Mouse (Mus musculus) lung, postnatal 0 days (tissue): Measurements from ENCODE around the gene Hoxa5.

Source experiments
- CTCF ChIP-seq: IDR thresholded peaks from 2 replicates; pipeline ENCODE4 v1.5.1; 2016; ENCODE audit warnings: antibody characterized with exemption, mild to moderate bottlenecking
- EP300 ChIP-seq: IDR thresholded peaks from 2 replicates; pipeline ENCODE4 v1.6.1; 2016; ENCODE audit warnings: antibody characterized with exemption, mild to moderate bottlenecking, control low read depth

DNA sequence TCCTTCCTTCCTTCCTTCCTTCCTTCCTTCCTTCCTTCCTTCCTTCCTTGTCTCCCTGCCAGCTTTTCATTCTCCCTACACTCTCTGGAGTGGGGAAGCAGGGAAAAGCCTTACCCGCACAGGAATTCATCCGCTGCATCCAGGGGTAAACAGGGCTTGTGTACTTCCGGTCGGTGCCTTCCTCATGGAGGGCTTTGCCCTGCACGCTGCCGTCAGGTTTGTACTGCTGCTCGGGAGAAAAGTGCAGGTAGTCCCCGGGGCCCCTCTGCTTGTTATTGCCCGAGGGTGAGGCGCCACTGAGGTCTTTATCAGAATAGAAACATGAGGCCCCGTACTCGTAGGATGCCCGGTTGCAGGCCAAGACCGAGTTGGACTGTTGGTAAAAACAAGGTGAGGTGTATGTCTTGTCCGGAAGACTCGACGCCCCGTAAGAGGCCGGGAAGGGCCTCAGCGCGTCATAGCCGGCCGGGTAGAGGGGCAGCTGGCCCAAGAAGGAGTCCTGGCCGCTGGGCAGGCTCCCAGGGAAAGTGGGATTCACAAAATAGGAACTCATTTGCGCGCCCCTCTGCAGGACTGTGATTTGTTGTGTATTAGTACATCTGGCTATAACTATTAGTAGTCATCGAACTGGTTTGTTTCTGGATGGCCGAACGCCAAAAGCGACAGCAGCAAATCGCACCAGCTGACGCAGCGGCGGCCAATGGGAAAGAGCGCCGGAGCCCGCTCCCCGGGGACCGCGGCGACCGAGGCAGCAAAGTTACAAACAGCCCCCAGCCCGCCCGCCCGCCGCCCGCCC lies 3.9 kb upstream of the Hoxa5 start, which contains the start of gene Hoxa6:
- TF ChIP-seq EP300 (no peak), CTCF (no peak)
